Mouse (Mus musculus): ENCODE results near the gene Tmem143. TPM values are rescaled to one million over a fixed set of nuclear protein-coding genes. Genes with fewer than 3 reads are reported as not detected.

Gene Tmem143
- polyA plus RNA-seq, 1 experiment from 2014 or later: 3.9 TPM

GRCm38 (mm10) chr7:45914067-45914466 is 17.3 kb downstream of the Tmem143 start:
- H3K9ac ChIP-seq (replicated peaks; ENCODE audit: low read depth): no peak overlapping the region
- ATAC-seq (no peak), DNase-seq (ENCODE audit: low spot score) (no peak)
- H3K27ac ChIP-seq (ENCODE audit: low read length): no peak overlapping the region
- no peaks in the 10 kb centered on the region for H3K27me3 ChIP-seq (replicated peaks; ENCODE audit: insufficient read depth, low read length)
- TF ChIP-seq CTCF (IDR thresholded peaks at IDR 0.05) (no peak), EP300 (IDR thresholded peaks at IDR 0.05) (no peak)
- 0 out of 2 replicates have a peak, but pooled peaks cover 8% of the 10 kb centered on the region for H3K36me3 ChIP-seq (ENCODE audit: insufficient read depth, low read length)
- H3K4me2 ChIP-seq (replicated peaks; ENCODE audit: low read depth, low read length): no peak overlapping the region
- H3K4me1 ChIP-seq (ENCODE audit: insufficient read depth, low read depth, low read length): peaks cover 11% of the 10 kb centered on the region
- WGBS: 83% methylated on average over 6 of the region's 6 CpGs
- H3K4me3 ChIP-seq (ENCODE audit: low read depth, low read length): no peak overlapping the region
- no peaks in the 10 kb centered on the region for H3K9me3 ChIP-seq (ENCODE audit: low read length)

- H3K9ac ChIP-seq (replicated peaks; ENCODE audit: low read depth): no peak overlapping the region
- 86% methylated on average over 5 of the region's 5 CpGs for WGBS
- H3K4me1 ChIP-seq (ENCODE audit: insufficient read depth, low read depth, low read length): peaks cover 14% of the 10 kb centered on the region
- H3K27ac ChIP-seq (ENCODE audit: low read length): no peak overlapping the region
- DNase-seq (ENCODE audit: low spot score) (no peak), ATAC-seq (no peak)
- H3K9me3 ChIP-seq (ENCODE audit: low read length): no peaks in the 10 kb centered on the region
- no peak overlapping the region for H3K4me2 ChIP-seq (replicated peaks; ENCODE audit: low read depth, low read length)
- no peak for TF ChIP-seq CTCF (IDR thresholded peaks at IDR 0.05)
- no peak for TF ChIP-seq EP300 (IDR thresholded peaks at IDR 0.05)
- H3K27me3 ChIP-seq (replicated peaks; ENCODE audit: insufficient read depth, low read length): no peaks in the 10 kb centered on the region
- H3K36me3 ChIP-seq (ENCODE audit: insufficient read depth, low read length): 0 out of 2 replicates have a peak, but pooled peaks cover under 1% of the 10 kb centered on the region
- H3K4me3 ChIP-seq (ENCODE audit: low read depth, low read length): no peak overlapping the region
These were observed 18.3 kb downstream of the Tmem143 start for GRCm38 (mm10) chr7:45915011-45915410.

- H3K36me3 ChIP-seq (ENCODE audit: insufficient read depth, low read length): no peaks in the 10 kb centered on the region
- WGBS: 27% methylated on average over 26 of the region's 26 CpGs
- peak; percentile 96 for DNase-seq (ENCODE audit: low spot score)
- peak overlapping the region; percentile 70 for H3K27ac ChIP-seq (ENCODE audit: low read length)
- H3K9me3 ChIP-seq (ENCODE audit: low read length): no peaks in the 10 kb centered on the region
- H3K27me3 ChIP-seq (replicated peaks; ENCODE audit: insufficient read depth, low read length): no peaks in the 10 kb centered on the region
- H3K9ac ChIP-seq (replicated peaks; ENCODE audit: low read depth): 0 out of 2 replicates have a peak overlapping the region, but pooled peaks have one; percentile 13
- peak overlapping the region; percentile 26 for H3K4me3 ChIP-seq (ENCODE audit: low read depth, low read length)
- H3K4me2 ChIP-seq (replicated peaks; ENCODE audit: low read depth, low read length): peak overlapping the region; percentile 50
- peak; percentile 86 for ATAC-seq
- no peak for TF ChIP-seq EP300 (IDR thresholded peaks at IDR 0.05)
- TF ChIP-seq CTCF (IDR thresholded peaks at IDR 0.05): peak; percentile 37; the same call in 1 of the 2 replicates
- peaks cover 19% of the 10 kb centered on the region for H3K4me1 ChIP-seq (ENCODE audit: insufficient read depth, low read depth, low read length)
These were observed 19.6 kb downstream of the Tmem143 start for GRCm38 (mm10) chr7:45916056-45917003.

DNA sequence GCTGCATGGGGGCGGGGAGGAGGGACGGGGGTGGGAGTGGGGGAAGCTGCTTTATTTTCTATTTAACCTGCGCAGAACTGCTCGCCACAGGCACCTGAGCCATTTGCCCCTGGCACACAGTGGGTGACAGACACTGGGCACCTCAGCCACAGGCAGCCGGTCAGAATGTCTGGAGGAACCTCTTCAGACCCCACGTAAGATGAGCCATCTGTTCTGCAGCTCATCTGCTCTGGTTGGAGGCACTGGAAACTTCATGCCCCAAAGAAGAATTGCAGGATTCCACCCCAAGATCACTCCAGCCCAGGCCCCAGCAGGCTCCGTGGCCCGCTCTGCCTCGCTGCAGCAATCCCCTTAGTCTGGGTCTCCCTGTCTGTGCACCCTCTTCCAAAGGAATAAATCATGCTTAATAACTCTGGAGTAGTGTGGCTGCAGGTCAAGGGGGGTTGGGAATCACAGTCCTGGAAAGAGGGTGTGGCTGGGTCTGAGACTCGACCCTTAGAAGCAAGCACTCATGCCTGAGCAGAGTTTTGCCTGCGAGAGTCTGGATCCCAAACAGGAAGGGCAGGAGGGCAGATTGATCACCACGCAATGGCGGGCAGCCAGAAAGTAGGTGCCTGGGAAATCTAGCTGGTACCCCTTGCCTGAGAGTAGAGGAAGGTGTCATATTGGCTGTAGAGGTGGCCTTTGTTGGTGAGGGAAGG is 20.4 kb downstream of the Tmem143 start:
- no peaks in the 10 kb centered on the region for H3K36me3 ChIP-seq (ENCODE audit: insufficient read depth, low read length)
- DNase-seq (ENCODE audit: low spot score) (peak; percentile 24), ATAC-seq (0 out of 2 replicates have a peak, but pooled peaks have one; percentile 7)
- peak overlapping the region; percentile 13; the same call in 1 of the 2 replicates for H3K9ac ChIP-seq (replicated peaks; ENCODE audit: low read depth)
- no peaks in the 10 kb centered on the region for H3K27me3 ChIP-seq (replicated peaks; ENCODE audit: insufficient read depth, low read length)
- no peak for TF ChIP-seq EP300 (IDR thresholded peaks at IDR 0.05)
- no peak for TF ChIP-seq CTCF (IDR thresholded peaks at IDR 0.05)
- WGBS: 13% methylated on average over 13 of the region's 13 CpGs
- peak overlapping the region; percentile 50 for H3K4me2 ChIP-seq (replicated peaks; ENCODE audit: low read depth, low read length)
- no peaks in the 10 kb centered on the region for H3K9me3 ChIP-seq (ENCODE audit: low read length)
- peak overlapping the region; percentile 70 for H3K27ac ChIP-seq (ENCODE audit: low read length)
- peak overlapping the region; percentile 26; the same call in 1 of the 2 replicates for H3K4me3 ChIP-seq (ENCODE audit: low read depth, low read length)
- H3K4me1 ChIP-seq (ENCODE audit: insufficient read depth, low read depth, low read length): peaks cover 24% of the 10 kb centered on the region

DNA sequence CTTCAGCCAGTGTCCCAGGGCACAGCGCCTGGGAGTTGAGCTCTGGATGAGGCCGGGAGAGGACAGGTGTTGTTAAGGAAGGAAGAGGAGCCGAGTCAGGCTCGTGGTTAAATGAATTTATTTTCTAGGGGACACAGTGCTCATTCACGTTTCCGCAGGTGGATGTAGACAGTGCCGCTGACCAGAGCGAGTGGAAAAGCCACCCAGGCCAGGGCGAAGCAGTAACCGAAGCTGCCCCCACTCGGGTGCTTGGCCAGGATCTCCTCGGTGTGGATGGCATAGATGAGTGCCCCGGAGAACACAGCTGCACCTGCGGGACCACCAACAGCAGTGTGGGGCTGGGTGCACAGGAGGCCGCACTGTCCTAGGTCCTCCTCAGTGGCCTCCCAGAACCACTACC is 21.2 kb downstream of the Tmem143 start:
- TF ChIP-seq EP300 (IDR thresholded peaks at IDR 0.05): no peak
- H3K27ac ChIP-seq (ENCODE audit: low read length): 0 out of 2 replicates have a peak overlapping the region, but pooled peaks have one; percentile 70
- H3K36me3 ChIP-seq (ENCODE audit: insufficient read depth, low read length): no peaks in the 10 kb centered on the region
- H3K9ac ChIP-seq (replicated peaks; ENCODE audit: low read depth): no peak overlapping the region
- H3K9me3 ChIP-seq (ENCODE audit: low read length): no peaks in the 10 kb centered on the region
- H3K4me2 ChIP-seq (replicated peaks; ENCODE audit: low read depth, low read length): no peak overlapping the region
- no peak for ATAC-seq
- no peak overlapping the region for H3K4me3 ChIP-seq (ENCODE audit: low read depth, low read length)
- peaks cover 28% of the 10 kb centered on the region for H3K4me1 ChIP-seq (ENCODE audit: insufficient read depth, low read depth, low read length)
- no peak for DNase-seq (ENCODE audit: low spot score)
- 86% methylated on average over 15 of the region's 15 CpGs for WGBS
- no peaks in the 10 kb centered on the region for H3K27me3 ChIP-seq (replicated peaks; ENCODE audit: insufficient read depth, low read length)

- H3K27me3 ChIP-seq (replicated peaks; ENCODE audit: insufficient read depth, low read length): no peaks in the 10 kb centered on the region
- no peaks in the 10 kb centered on the region for H3K36me3 ChIP-seq (ENCODE audit: insufficient read depth, low read length)
- no peak overlapping the region for H3K27ac ChIP-seq (ENCODE audit: low read length)
- H3K9ac ChIP-seq (replicated peaks; ENCODE audit: low read depth): no peak overlapping the region
- no peaks in the 10 kb centered on the region for H3K9me3 ChIP-seq (ENCODE audit: low read length)
- ATAC-seq (no peak), DNase-seq (ENCODE audit: low spot score) (peak; percentile 27)
- H3K4me1 ChIP-seq (ENCODE audit: insufficient read depth, low read depth, low read length): peaks cover 28% of the 10 kb centered on the region
- H3K4me3 ChIP-seq (ENCODE audit: low read depth, low read length): no peak overlapping the region
- 77% methylated on average over 14 of the region's 14 CpGs for WGBS
- no peak for TF ChIP-seq EP300 (IDR thresholded peaks at IDR 0.05)
- peak; percentile 67 for TF ChIP-seq CTCF (IDR thresholded peaks at IDR 0.05)
- no peak overlapping the region for H3K4me2 ChIP-seq (replicated peaks; ENCODE audit: low read depth, low read length)
These were observed 22.4 kb downstream of the Tmem143 start for GRCm38 (mm10) chr7:45919083-45919671.
